Comparison of ENCODE assay signal across 8 mouse cellular contexts in the genomic region with DNA sequence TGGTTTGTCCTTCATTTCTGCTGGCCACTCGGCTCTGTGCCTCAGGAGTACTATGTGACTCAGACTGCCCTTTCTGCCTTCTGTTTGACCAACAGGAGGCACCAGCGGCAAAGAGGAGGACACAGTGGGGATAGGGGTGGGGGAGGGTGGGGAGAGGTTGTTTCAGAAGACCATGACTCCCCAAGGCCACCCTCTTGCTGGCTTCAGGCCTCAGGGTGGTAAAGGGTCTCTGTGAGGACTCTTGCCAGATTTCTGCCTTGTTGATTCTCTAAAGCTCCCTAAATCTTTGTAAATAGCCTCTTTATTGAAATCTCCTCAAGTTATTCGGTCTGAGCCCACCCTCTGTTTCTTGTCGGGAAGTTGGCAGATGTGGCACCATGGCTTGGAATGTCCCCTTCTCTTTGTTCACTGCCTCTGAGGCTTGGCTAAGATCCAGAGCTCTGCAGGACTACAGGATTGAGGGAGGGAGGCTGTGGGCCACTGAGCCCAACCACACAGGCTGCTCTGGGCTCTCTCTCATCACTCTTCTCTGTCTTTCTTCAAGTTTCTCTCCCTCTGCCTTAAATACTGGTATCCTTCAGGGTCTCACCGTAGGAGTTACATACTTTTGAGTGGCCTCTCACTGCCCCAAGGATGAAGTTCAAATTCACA. TPM values are rescaled to one million over a fixed set of nuclear protein-coding genes. Genes with fewer than 3 reads are reported as not detected.
DNase-seq lines count a peak whose midpoint lies in the region; ATAC-seq and TF ChIP-seq lines count a peak whose summit lies in the region.
"Had no signal": no experiment of that assay in that cellular context is flagged by ENCODE, and none has a peak within 500 bp of the region (broad histone marks: within the 10 kb centered on the region; RNA-seq: fewer than 3 reads in every experiment).

No protein-coding gene starts in this region.

- no peaks in the 10 kb centered on the region for H3K36me3 ChIP-seq in midbrain, embryonic 11.5 days (ENCODE audit: control insufficient read depth, insufficient read depth, low read length)
- peaks cover 17% of the 10 kb centered on the region for H3K36me3 ChIP-seq in midbrain, embryonic 10.5 days
- H3K36me3 ChIP-seq in hindbrain, embryonic 11.5 days (ENCODE audit: control insufficient read depth, insufficient read depth, low read length) = 0 out of 2 replicates have a peak, but pooled peaks cover under 1% of the 10 kb centered on the region
- no peaks in the 10 kb centered on the region for H3K36me3 ChIP-seq in lung, embryonic 15.5 days
- H3K36me3 ChIP-seq in stomach, postnatal 0 days (ENCODE audit: control insufficient read depth, insufficient read depth, low read length) = no peaks in the 10 kb centered on the region
- H3K36me3 ChIP-seq: liver, embryonic 13.5 days had no signal

- no peak overlapping the region for H3K4me2 ChIP-seq in midbrain, embryonic 11.5 days
- H3K4me2 ChIP-seq in hindbrain, embryonic 11.5 days (replicated peaks; ENCODE audit: low read depth, low read length) = no peak overlapping the region
- no peak overlapping the region for H3K4me2 ChIP-seq in lung, embryonic 15.5 days
- H3K4me2 ChIP-seq in stomach, postnatal 0 days (replicated peaks; ENCODE audit: low read depth) = no peak overlapping the region
- H3K4me2 ChIP-seq: liver, embryonic 13.5 days had no signal

- H3K27ac ChIP-seq in midbrain, embryonic 11.5 days (ENCODE audit: low read depth, low read length) = no peak overlapping the region
- H3K27ac ChIP-seq in midbrain, embryonic 10.5 days (replicated peaks) = no peak overlapping the region
- H3K27ac ChIP-seq in cortical plate, adult 2 months (ENCODE audit: insufficient read depth, low read length) = peak overlapping the region; percentile 63
- H3K27ac ChIP-seq in hindbrain, embryonic 11.5 days (ENCODE audit: low read depth, low read length) = no peak overlapping the region
- H3K27ac ChIP-seq in lung, embryonic 15.5 days = peak overlapping the region; percentile 29; the same call in 1 of the 2 replicates
- H3K27ac ChIP-seq in stomach, postnatal 0 days (replicated peaks) = no peak overlapping the region; the same call in 1 of the 2 replicates
- H3K27ac ChIP-seq: liver, embryonic 13.5 days had no signal

- no peak overlapping the region for H3K9ac ChIP-seq in midbrain, embryonic 11.5 days (ENCODE audit: low read length)
- H3K9ac ChIP-seq in hindbrain, embryonic 11.5 days (ENCODE audit: low read depth, low read length) = no peak overlapping the region
- H3K9ac ChIP-seq in lung, embryonic 15.5 days = no peak overlapping the region
- no peak overlapping the region for H3K9ac ChIP-seq in stomach, postnatal 0 days (ENCODE audit: low read length)
- H3K9ac ChIP-seq: liver, embryonic 13.5 days had no signal

- 39% methylated on average over 5 of the region's 5 CpGs for WGBS in midbrain, embryonic 11.5 days
- 53% methylated on average over 5 of the region's 5 CpGs for WGBS in midbrain, embryonic 10.5 days
- WGBS in hindbrain, embryonic 11.5 days = 42% methylated on average over 5 of the region's 5 CpGs
- WGBS in lung, embryonic 15.5 days = 37% methylated on average over 5 of the region's 5 CpGs
- 40% methylated on average over 5 of the region's 5 CpGs for WGBS in stomach, postnatal 0 days

- TF ChIP-seq EP300 in stomach, postnatal 0 days (optimal IDR thresholded peaks at IDR 0.05) = no peak

- TF ChIP-seq POLR2A in cortical plate, adult 2 months (IDR thresholded peaks at IDR 0.05; ENCODE audit: extremely low read depth, insufficient read depth, low read length) = no peak

- H3K4me1 ChIP-seq in midbrain, embryonic 11.5 days (ENCODE audit: control insufficient read depth, insufficient read depth, low read length) = no peaks in the 10 kb centered on the region
- H3K4me1 ChIP-seq in midbrain, embryonic 10.5 days = peaks cover 6% of the 10 kb centered on the region
- H3K4me1 ChIP-seq in cortical plate, adult 2 months (ENCODE audit: control insufficient read depth, insufficient read depth, low read length) = peaks cover 17% of the 10 kb centered on the region
- H3K4me1 ChIP-seq in hindbrain, embryonic 11.5 days (replicated peaks; ENCODE audit: control insufficient read depth, insufficient read depth, low read length) = peaks cover 3% of the 10 kb centered on the region; the same call in 1 of the 2 replicates
- H3K4me1 ChIP-seq in lung, embryonic 15.5 days = peaks cover 27% of the 10 kb centered on the region
- 0 out of 2 replicates have a peak, but pooled peaks cover 2% of the 10 kb centered on the region for H3K4me1 ChIP-seq in stomach, postnatal 0 days (replicated peaks; ENCODE audit: control insufficient read depth, insufficient read depth)
- H3K4me1 ChIP-seq: liver, embryonic 13.5 days had no signal

- ATAC-seq in midbrain, embryonic 11.5 days (ENCODE audit: low FRiP score) = peak; percentile 70
- ATAC-seq in hindbrain, embryonic 11.5 days (ENCODE audit: low FRiP score) = peak; percentile 71
- peak; percentile 79; the same call in 1 of the 2 replicates for ATAC-seq in lung, embryonic 15.5 days (ENCODE audit: borderline replicate concordance, extremely low read depth, low FRiP score, low TSS enrichment)
- peak; percentile 42; the same call in 1 of the 2 replicates for ATAC-seq in stomach, postnatal 0 days (ENCODE audit: low FRiP score, low TSS enrichment)

- no peaks in the 10 kb centered on the region for H3K9me3 ChIP-seq in midbrain, embryonic 11.5 days (ENCODE audit: control insufficient read depth, low read length)
- H3K9me3 ChIP-seq in midbrain, embryonic 10.5 days (replicated peaks) = no peaks in the 10 kb centered on the region; the same call in 1 of the 2 replicates
- H3K9me3 ChIP-seq in hindbrain, embryonic 11.5 days (ENCODE audit: control insufficient read depth, low read length) = no peaks in the 10 kb centered on the region
- H3K9me3 ChIP-seq in lung, embryonic 15.5 days = no peaks in the 10 kb centered on the region
- no peaks in the 10 kb centered on the region for H3K9me3 ChIP-seq in stomach, postnatal 0 days (ENCODE audit: control insufficient read depth, low read length)
- H3K9me3 ChIP-seq: liver, embryonic 13.5 days had no signal

- H3K27me3 ChIP-seq in midbrain, embryonic 11.5 days (ENCODE audit: control insufficient read depth, insufficient read depth, low read length) = no peaks in the 10 kb centered on the region
- no peaks in the 10 kb centered on the region for H3K27me3 ChIP-seq in midbrain, embryonic 10.5 days (ENCODE audit: low read depth, poor library complexity, severe bottlenecking)
- H3K27me3 ChIP-seq in hindbrain, embryonic 11.5 days (ENCODE audit: control insufficient read depth, insufficient read depth, low read length) = no peaks in the 10 kb centered on the region
- no peaks in the 10 kb centered on the region for H3K27me3 ChIP-seq in lung, embryonic 15.5 days
- no peaks in the 10 kb centered on the region for H3K27me3 ChIP-seq in stomach, postnatal 0 days (ENCODE audit: control insufficient read depth, insufficient read depth, low read length)
- H3K27me3 ChIP-seq: liver, embryonic 13.5 days had no signal

- no peak overlapping the region for H3K4me3 ChIP-seq in midbrain, embryonic 11.5 days (ENCODE audit: low read depth, low read length)
- no peak overlapping the region for H3K4me3 ChIP-seq in midbrain, embryonic 10.5 days
- H3K4me3 ChIP-seq in cortical plate, adult 2 months (ENCODE audit: insufficient read depth, low read length) = no peak overlapping the region
- no peak overlapping the region for H3K4me3 ChIP-seq in hindbrain, embryonic 11.5 days (ENCODE audit: low read depth, low read length)
- H3K4me3 ChIP-seq in lung, embryonic 15.5 days = no peak overlapping the region
- H3K4me3 ChIP-seq in stomach, postnatal 0 days (ENCODE audit: low read depth, low read length) = no peak overlapping the region
- H3K4me3 ChIP-seq: liver, embryonic 13.5 days had no signal

- TF ChIP-seq CTCF in cortical plate, adult 2 months (IDR thresholded peaks at IDR 0.05; ENCODE audit: extremely low read depth, insufficient read depth, low read length) = no peak; the same call in 1 of the 2 replicates
- peak; percentile 54 for TF ChIP-seq CTCF in stomach, postnatal 0 days (IDR thresholded peaks at IDR 0.05; ENCODE audit: low read depth)

- peak; percentile 79 for DNase-seq in midbrain, embryonic 11.5 days (ENCODE audit: low spot score, missing footprints)
- no peak for DNase-seq in midbrain, embryonic 10.5 days (ENCODE audit: low spot score)
- DNase-seq in hindbrain, embryonic 11.5 days (ENCODE audit: low spot score) = peak; percentile 20
- peak; percentile 15 for DNase-seq in stomach, postnatal 0 days (ENCODE audit: low spot score)
- no peak for DNase-seq in urinary bladder, postnatal 14 days (ENCODE audit: low spot score)
- DNase-seq: liver, embryonic 13.5 days had no signal

RNA-seq across cellular contexts. Expression of a gene that starts 11.8 kb away (rescaled TPM):
- polyA plus RNA-seq in midbrain, embryonic 11.5 days (2014; fragmentation: Nextera tagmentation; extraction: Ambion mirVana) = 63.2 and 70.7 TPM in 2 replicates
- polyA plus RNA-seq in midbrain, embryonic 10.5 days (2016; fragmentation: Nextera tagmentation; extraction: Ambion mirVana) = 39.1 and 52.2 TPM in 2 replicates
- polyA plus RNA-seq in cortical plate, adult 2 months (2012; rRNA removed) = 108 and 112 TPM in 2 replicates
- polyA plus RNA-seq in hindbrain, embryonic 11.5 days (2014; fragmentation: Nextera tagmentation; extraction: Ambion mirVana) = 67.7 and 75.7 TPM in 2 replicates
- polyA plus RNA-seq in lung, embryonic 15.5 days (2015; fragmentation: Nextera tagmentation; extraction: Ambion mirVana) = 9.4 and 10.1 TPM in 2 replicates
- 11.3 and 11.9 TPM in 2 replicates for polyA plus RNA-seq in stomach, postnatal 0 days (2015; fragmentation: Nextera tagmentation; extraction: Ambion mirVana)

RNA-seq across cellular contexts. Expression of a gene that starts 26.2 kb away (rescaled TPM):
- 12.1 and 14.8 TPM in 2 replicates for polyA plus RNA-seq in midbrain, embryonic 11.5 days (2014; fragmentation: Nextera tagmentation; extraction: Ambion mirVana)
- 9.3 and 12.1 TPM in 2 replicates for polyA plus RNA-seq in midbrain, embryonic 10.5 days (2016; fragmentation: Nextera tagmentation; extraction: Ambion mirVana)
- polyA plus RNA-seq in cortical plate, adult 2 months (2012; rRNA removed) = 91.3 and 96.5 TPM in 2 replicates
- polyA plus RNA-seq in hindbrain, embryonic 11.5 days (2014; fragmentation: Nextera tagmentation; extraction: Ambion mirVana) = 15.0 and 15.6 TPM in 2 replicates
- polyA plus RNA-seq in lung, embryonic 15.5 days (2015; fragmentation: Nextera tagmentation; extraction: Ambion mirVana) = 27.0 and 28.1 TPM in 2 replicates
- polyA plus RNA-seq in stomach, postnatal 0 days (2015; fragmentation: Nextera tagmentation; extraction: Ambion mirVana) = 30.3 and 32.2 TPM in 2 replicates

RNA-seq across cellular contexts. Expression of a gene that starts 39.9 kb away (rescaled TPM):
- 97.4 and 105 TPM in 2 replicates for polyA plus RNA-seq in midbrain, embryonic 11.5 days (2014; fragmentation: Nextera tagmentation; extraction: Ambion mirVana)
- 90.8 and 95.5 TPM in 2 replicates for polyA plus RNA-seq in midbrain, embryonic 10.5 days (2016; fragmentation: Nextera tagmentation; extraction: Ambion mirVana)
- 53.3 and 59.0 TPM in 2 replicates for polyA plus RNA-seq in cortical plate, adult 2 months (2012; rRNA removed)
- polyA plus RNA-seq in hindbrain, embryonic 11.5 days (2014; fragmentation: Nextera tagmentation; extraction: Ambion mirVana) = 96.9 and 110 TPM in 2 replicates
- polyA plus RNA-seq in lung, embryonic 15.5 days (2015; fragmentation: Nextera tagmentation; extraction: Ambion mirVana) = 155 and 160 TPM in 2 replicates
- polyA plus RNA-seq in stomach, postnatal 0 days (2015; fragmentation: Nextera tagmentation; extraction: Ambion mirVana) = 109 and 111 TPM in 2 replicates

Comparison
In these comparisons a context has a peak if more than half of its experiments do, and no peak if none do; other contexts are left out.
1. DNase-seq: peak in midbrain, embryonic 11.5 days (single experiment), hindbrain, embryonic 11.5 days (single experiment) and stomach, postnatal 0 days (single experiment); none in midbrain, embryonic 10.5 days (single experiment) and urinary bladder, postnatal 14 days (single experiment).
2. H3K27ac ChIP-seq: peak in cortical plate, adult 2 months (single experiment) and lung, embryonic 15.5 days (single experiment); none in midbrain, embryonic 11.5 days (single experiment), midbrain, embryonic 10.5 days (single experiment), hindbrain, embryonic 11.5 days (single experiment) and stomach, postnatal 0 days (single experiment).
3. Peak in every context shown above with its lines, with median percentiles within 50 percentile points of each other: ATAC-seq.